Mouse (Mus musculus) ES-Bruce4 (cell line): ENCODE results near the gene Gm10226. TPM values are rescaled to one million over a fixed set of nuclear protein-coding genes. Genes with fewer than 3 reads are reported as not detected.
A peak's percentile ranks its signal among the peaks of the same experiment; 100 is the strongest.
"Not testable (repeated sequence)": the region's sequence is repeated elsewhere in the genome, so short reads cannot be mapped to it uniquely, and the experiment has no call there.

Experiments
- H3K27ac ChIP-seq: 2 replicates; pipeline ENCODE4 v1.5.1; 2012; ENCODE audit warnings: low read length, inconsistent platforms; ENCODE audit not compliant: insufficient read depth
- H3K27me3 ChIP-seq: 2 replicates; pipeline ENCODE4 v1.6.1; 2012; ENCODE audit warnings: mild to moderate bottlenecking, low read length, inconsistent platforms; ENCODE audit not compliant: control insufficient read depth, poor library complexity, insufficient read depth, severe bottlenecking
- H3K36me3 ChIP-seq: 2 replicates; pipeline ENCODE4 v1.6.1; 2012; ENCODE audit warnings: inconsistent platforms, mild to moderate bottlenecking, low read length, moderate library complexity; ENCODE audit not compliant: control insufficient read depth, poor library complexity, insufficient read depth, severe bottlenecking
- H3K4me1 ChIP-seq: one replicate; pipeline ENCODE4 v1.8.1; 2011; ENCODE audit warnings: low read length; ENCODE audit not compliant: control insufficient read depth, insufficient read depth
- H3K4me3 ChIP-seq: 2 replicates; pipeline ENCODE4 v1.5.1; 2011; ENCODE audit warnings: low read depth, mild to moderate bottlenecking, low read length
- H3K9ac ChIP-seq: 2 replicates; pipeline ENCODE4 v1.6.1; 2012; ENCODE audit warnings: low read depth, mild to moderate bottlenecking, inconsistent platforms; ENCODE audit not compliant: poor library complexity, severe bottlenecking
- H3K9me3 ChIP-seq: replicated peaks from 2 replicates; pipeline ENCODE4 v1.6.1; 2012; ENCODE audit warnings: mild to moderate bottlenecking, low read length, inconsistent platforms; ENCODE audit not compliant: control insufficient read depth, poor library complexity, insufficient read depth, severe bottlenecking
- CTCF ChIP-seq: IDR thresholded peaks from one replicate; pipeline ENCODE4 v1.8.1; 2011; ENCODE audit warnings: low read depth, low read length
- EP300 ChIP-seq: IDR thresholded peaks from 2 replicates; pipeline ENCODE4 v1.6.1; 2011; ENCODE audit warnings: low read depth, low read length; ENCODE audit not compliant: insufficient read depth
- POLR2A ChIP-seq: IDR thresholded peaks from one replicate; pipeline ENCODE4 v1.8.1; 2011; ENCODE audit warnings: low read length; ENCODE audit not compliant: insufficient read depth
- polyA plus RNA-seq: library from polyadenylated mRNA; stranded (reverse); fragments of >200 nt; gene quantifications from 2 replicates; pipeline ENCODE4 v1.2.4, GENCODE M21; 2011; ENCODE audit warnings: low read depth; ENCODE audit not compliant: missing spikeins, insufficient read depth, insufficient read length

Gene Gm10226
- polyA plus RNA-seq: 6.1 and 15.7 TPM in 2 replicates

GRCm38 (mm10) chr17:21691560-21691959 is at the start of gene Gm10226:
Gene Gm10226 (plus strand): TSS chr17:21691860.
- Histone ChIP-seq H3K27ac (no peak within 1 kb of the TSS), H3K36me3 (no peaks in the 10 kb centered on the region), H3K9me3 (no peaks in the 10 kb centered on the region), H3K4me3 (no peak within 1 kb of the TSS), H3K4me1 (no peaks in the 10 kb centered on the region), H3K27me3 (no peaks in the 10 kb centered on the region), H3K9ac (no peak within 1 kb of the TSS)
- TF ChIP-seq CTCF (no peak), EP300 (no peak), POLR2A (no peak)

- Histone ChIP-seq H3K27me3 (no peaks in the 10 kb centered on the region), H3K27ac (no peak overlapping the region), H3K4me3 (no peak overlapping the region), H3K9ac (no peak overlapping the region), H3K9me3 (no peaks in the 10 kb centered on the region; the same call in 1 of the 2 replicates), H3K4me1 (no peaks in the 10 kb centered on the region), H3K36me3 (no peaks in the 10 kb centered on the region)
- TF ChIP-seq EP300 (no peak), CTCF (no peak), POLR2A (no peak)
These were observed 42.9 kb upstream of the Gm10226 start for GRCm38 (mm10) chr17:21648791-21649190.

GRCm38 (mm10) chr17:21649936-21650335 is 41.7 kb upstream of the Gm10226 start:
- H3K4me1 ChIP-seq: no peaks in the 10 kb centered on the region
- TF ChIP-seq POLR2A: no peak
- no peak for TF ChIP-seq EP300
- no peak overlapping the region for H3K27ac ChIP-seq
- no peaks in the 10 kb centered on the region; the same call in 1 of the 2 replicates for H3K9me3 ChIP-seq
- H3K36me3 ChIP-seq: no peaks in the 10 kb centered on the region
- no peaks in the 10 kb centered on the region for H3K27me3 ChIP-seq
- peak overlapping the region; percentile 32 for H3K4me3 ChIP-seq
- no peak overlapping the region for H3K9ac ChIP-seq

GRCm38 (mm10) chr17:21650364-21650907 is 41.2 kb upstream of the Gm10226 start, which contains the start of gene Zfp983:
Gene Zfp983 (plus strand): TSS chr17:21650624.
- H3K27me3 ChIP-seq, H3K4me1 ChIP-seq, H3K9me3 ChIP-seq, H3K27ac ChIP-seq, H3K9ac ChIP-seq, H3K36me3 ChIP-seq: not testable (repeated sequence)
- peak within 1 kb of the TSS; percentile 80 for H3K4me3 ChIP-seq
- peak; percentile 15 for TF ChIP-seq POLR2A

GRCm38 (mm10) chr17:21678826-21679225 is 12.8 kb upstream of the Gm10226 start:
- not testable (repeated sequence) for H3K36me3 ChIP-seq, H3K9ac ChIP-seq, H3K4me3 ChIP-seq, H3K27ac ChIP-seq, H3K9me3 ChIP-seq, H3K4me1 ChIP-seq, H3K27me3 ChIP-seq

GRCm38 (mm10) chr17:21679273-21680018 is 12.2 kb upstream of the Gm10226 start:
- H3K4me1 ChIP-seq: no peaks in the 10 kb centered on the region
- peak overlapping the region; percentile 55 for H3K4me3 ChIP-seq
- no peaks in the 10 kb centered on the region for H3K36me3 ChIP-seq
- TF ChIP-seq EP300 (no peak), POLR2A (peak; percentile 15), CTCF (no peak)
- no peak overlapping the region for H3K9ac ChIP-seq
- H3K9me3 ChIP-seq: no peaks in the 10 kb centered on the region
- no peak overlapping the region for H3K27ac ChIP-seq
- H3K27me3 ChIP-seq: no peaks in the 10 kb centered on the region

- H3K9ac ChIP-seq, H3K9me3 ChIP-seq, H3K36me3 ChIP-seq, H3K4me1 ChIP-seq, H3K27me3 ChIP-seq, H3K27ac ChIP-seq: not testable (repeated sequence)
- peak overlapping the region; percentile 55 for H3K4me3 ChIP-seq
These were observed 11.7 kb upstream of the Gm10226 start for GRCm38 (mm10) chr17:21680019-21680376.
